Mouse (Mus musculus) liver, embryonic 15.5 days (tissue): Measurements from ENCODE around the gene Tns4. TPM values are rescaled to one million over a fixed set of nuclear protein-coding genes. Genes with fewer than 3 reads are reported as not detected.

Experiments used
- ATAC-seq: fragments of 200-750 bp; cut with Nextera tagmentation; 2 replicates; pipeline ENCODE4 v1.8.0; 2017; ENCODE audit warnings: moderate number of reproducible peaks, mild to moderate bottlenecking, moderate library complexity; ENCODE audit not compliant: insufficient read depth
- H3K27ac ChIP-seq: fragments of 300-500 bp; sonication (generic); replicated peaks from 2 replicates; pipeline ENCODE4 v1.5.1; 2015; ENCODE audit warnings: mild to moderate bottlenecking, inconsistent platforms
- H3K27me3 ChIP-seq: fragments of 300-500 bp; sonication (generic); 2 replicates; pipeline ENCODE4 v1.6.1; 2015; ENCODE audit warnings: mild to moderate bottlenecking, inconsistent platforms
- H3K36me3 ChIP-seq: fragments of 300-500 bp; sonication (generic); replicated peaks from 2 replicates; pipeline ENCODE4 v1.6.1; 2015; ENCODE audit warnings: moderate library complexity, mild to moderate bottlenecking, inconsistent platforms
- H3K4me1 ChIP-seq: fragments of 300-500 bp; sonication (generic); replicated peaks from 2 replicates; pipeline ENCODE4 v1.6.1; 2015; ENCODE audit warnings: inconsistent platforms
- H3K4me2 ChIP-seq: fragments of 300-500 bp; sonication (generic); 2 replicates; pipeline ENCODE4 v1.6.1; 2015; ENCODE audit warnings: moderate library complexity, mild to moderate bottlenecking, inconsistent platforms
- H3K4me3 ChIP-seq: fragments of 300-500 bp; sonication (generic); replicated peaks from 2 replicates; pipeline ENCODE4 v1.5.1; 2015; ENCODE audit warnings: mild to moderate bottlenecking, inconsistent platforms
- H3K9ac ChIP-seq: fragments of 300-500 bp; sonication (generic); 2 replicates; pipeline ENCODE4 v1.6.1; 2015; ENCODE audit warnings: moderate library complexity, mild to moderate bottlenecking, inconsistent platforms
- H3K9me3 ChIP-seq: fragments of 300-500 bp; sonication (generic); replicated peaks from 2 replicates; pipeline ENCODE4 v1.6.1; 2016; ENCODE audit warnings: inconsistent platforms
- WGBS: fragments of 180-500 bp; shearing (Covaris S2); methylation state at CpG from one replicate; pipeline ENCODE4 v1.1.7; 2015; ENCODE audit warnings: mixed read lengths; ENCODE audit not compliant: insufficient replicate concordance; 5-methylcytosine and 5-hydroxymethylcytosine counted together
- polyA plus RNA-seq: library from polyadenylated mRNA; unstranded; fragments of >200 nt; fragmentation: Nextera tagmentation; extraction: Ambion mirVana; gene quantifications from 2 replicates; pipeline ENCODE4 v1.2.1, GENCODE M21; 2015

Gene Tns4
- polyA plus RNA-seq, 1 experiment from 2014 or later = 0.29 TPM

- H3K4me2 ChIP-seq = no peak overlapping the region
- H3K4me3 ChIP-seq = no peak overlapping the region
- no peak for ATAC-seq
- no peaks in the 10 kb centered on the region for H3K9me3 ChIP-seq
- H3K4me1 ChIP-seq = peaks cover 6% of the 10 kb centered on the region
- H3K36me3 ChIP-seq = no peaks in the 10 kb centered on the region
- WGBS = 41% methylated on average over 5 of the region's 5 CpGs
- 0 out of 2 replicates have a peak, but pooled peaks cover 3% of the 10 kb centered on the region for H3K27me3 ChIP-seq
- no peak overlapping the region for H3K9ac ChIP-seq
- H3K27ac ChIP-seq = no peak overlapping the region
Observed at GRCm38 (mm10) chr11:99068455-99068854, 20.7 kb downstream of the Tns4 start.

- Histone ChIP-seq H3K27ac (no peak overlapping the region), H3K4me2 (no peak overlapping the region), H3K27me3 (0 out of 2 replicates have a peak, but pooled peaks cover 3% of the 10 kb centered on the region), H3K9ac (no peak overlapping the region), H3K4me3 (no peak overlapping the region), H3K36me3 (no peaks in the 10 kb centered on the region), H3K4me1 (peaks cover 13% of the 10 kb centered on the region), H3K9me3 (no peaks in the 10 kb centered on the region)
- no peak for ATAC-seq
- WGBS = 66% methylated on average over 8 of the region's 8 CpGs
Observed at GRCm38 (mm10) chr11:99067591-99067990, 21.5 kb downstream of the Tns4 start.

- no peaks in the 10 kb centered on the region for H3K9me3 ChIP-seq
- no peak overlapping the region for H3K9ac ChIP-seq
- ATAC-seq = peak; percentile 20; the same call in 1 of the 2 replicates
- H3K4me2 ChIP-seq = no peak overlapping the region
- H3K4me3 ChIP-seq = no peak overlapping the region
- 12% methylated on average over 2 of the region's 2 CpGs for WGBS
- no peaks in the 10 kb centered on the region for H3K36me3 ChIP-seq
- H3K27ac ChIP-seq = no peak overlapping the region
- peaks cover 13% of the 10 kb centered on the region for H3K4me1 ChIP-seq
- H3K27me3 ChIP-seq = no peaks in the 10 kb centered on the region
Observed at GRCm38 (mm10) chr11:99065979-99066378, 23.1 kb downstream of the Tns4 start.

- WGBS = 56% methylated on average over 3 of the region's 3 CpGs
- no peak for ATAC-seq
- no peaks in the 10 kb centered on the region for H3K36me3 ChIP-seq
- H3K4me2 ChIP-seq = no peak overlapping the region
- H3K9ac ChIP-seq = no peak overlapping the region
- H3K4me3 ChIP-seq = no peak overlapping the region
- H3K9me3 ChIP-seq = no peaks in the 10 kb centered on the region
- peaks cover 13% of the 10 kb centered on the region for H3K4me1 ChIP-seq
- no peaks in the 10 kb centered on the region for H3K27me3 ChIP-seq
- no peak overlapping the region for H3K27ac ChIP-seq
Observed at GRCm38 (mm10) chr11:99065353-99065752, 23.8 kb downstream of the Tns4 start.

GRCm38 (mm10) chr11:99063406-99064131, 25.5 kb downstream of the Tns4 start:
- Histone ChIP-seq H3K4me3 (no peak overlapping the region), H3K9ac (no peak overlapping the region), H3K4me1 (peaks cover 13% of the 10 kb centered on the region), H3K27me3 (no peaks in the 10 kb centered on the region; the same call in 1 of the 2 replicates), H3K9me3 (no peaks in the 10 kb centered on the region), H3K27ac (no peak overlapping the region), H3K36me3 (no peaks in the 10 kb centered on the region), H3K4me2 (no peak overlapping the region)
- WGBS = 41% methylated on average over 8 of the region's 8 CpGs
- ATAC-seq = no peak

- H3K27me3 ChIP-seq = no peaks in the 10 kb centered on the region; the same call in 1 of the 2 replicates
- H3K4me2 ChIP-seq = no peak overlapping the region
- no peak overlapping the region for H3K27ac ChIP-seq
- no peaks in the 10 kb centered on the region for H3K9me3 ChIP-seq
- peaks cover 13% of the 10 kb centered on the region for H3K4me1 ChIP-seq
- no peaks in the 10 kb centered on the region for H3K36me3 ChIP-seq
- no peak overlapping the region for H3K4me3 ChIP-seq
- ATAC-seq = no peak
- H3K9ac ChIP-seq = no peak overlapping the region
- WGBS = 76% methylated on average over 7 of the region's 7 CpGs
Observed at GRCm38 (mm10) chr11:99062661-99063060, 26.4 kb downstream of the Tns4 start.

GRCm38 (mm10) chr11:99060435-99060834, 28.7 kb downstream of the Tns4 start:
- Histone ChIP-seq H3K9me3 (no peaks in the 10 kb centered on the region), H3K4me2 (no peak overlapping the region), H3K27ac (no peak overlapping the region), H3K9ac (no peak overlapping the region), H3K36me3 (no peaks in the 10 kb centered on the region), H3K27me3 (no peaks in the 10 kb centered on the region; the same call in 1 of the 2 replicates), H3K4me1 (peaks cover 12% of the 10 kb centered on the region), H3K4me3 (no peak overlapping the region)
- WGBS = 69% methylated on average over 3 of the region's 3 CpGs
- no peak for ATAC-seq

DNA sequence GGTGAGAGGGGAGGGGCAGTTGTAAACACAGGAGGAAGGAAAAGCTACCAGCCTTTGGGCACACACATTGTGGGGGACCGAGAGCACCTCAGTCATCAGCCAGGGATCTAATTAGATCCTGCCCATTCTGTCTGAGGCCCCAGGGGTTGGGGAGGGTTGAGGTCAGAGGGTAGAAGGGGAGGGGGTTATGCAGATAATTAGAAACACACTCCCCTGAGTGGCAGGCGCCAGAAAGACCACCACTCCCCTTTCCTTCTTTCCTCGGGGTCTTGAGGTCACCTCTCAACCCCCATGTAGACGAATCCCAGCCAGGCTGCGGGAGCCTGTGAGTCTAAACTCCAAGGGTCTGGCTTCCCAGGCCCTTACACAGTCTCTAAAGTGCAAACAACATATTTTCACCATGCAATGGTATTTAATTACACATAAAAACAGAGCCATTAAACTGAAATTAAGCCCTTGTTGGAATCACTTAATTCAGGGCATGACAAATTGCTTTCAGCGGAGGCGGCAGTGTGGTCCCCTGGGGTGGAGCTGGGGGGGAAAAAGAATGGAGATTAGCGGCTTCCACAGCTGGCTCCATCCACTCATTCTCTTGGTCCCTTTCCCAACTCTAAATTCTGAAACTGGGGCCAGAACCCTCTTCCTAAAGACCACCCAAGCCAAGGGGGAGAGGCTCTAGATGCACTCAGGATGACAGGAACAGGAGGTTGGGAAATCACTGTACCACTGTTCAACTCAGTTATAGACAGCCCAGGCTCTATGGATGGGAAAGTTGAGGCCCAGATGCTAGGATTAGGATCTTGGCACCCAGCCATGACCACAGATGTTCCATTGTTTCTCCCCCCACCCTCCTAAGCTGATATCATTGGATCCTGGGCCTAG, 33.3 kb downstream of the Tns4 start:
- Histone ChIP-seq H3K36me3 (peaks cover 16% of the 10 kb centered on the region), H3K4me2 (no peak overlapping the region), H3K4me1 (0 out of 2 replicates have a peak, but pooled peaks cover 11% of the 10 kb centered on the region), H3K27ac (no peak overlapping the region), H3K27me3 (no peaks in the 10 kb centered on the region; the same call in 1 of the 2 replicates), H3K9ac (no peak overlapping the region), H3K4me3 (no peak overlapping the region), H3K9me3 (no peaks in the 10 kb centered on the region)
- ATAC-seq = no peak
- 44% methylated on average over 8 of the region's 8 CpGs for WGBS

GRCm38 (mm10) chr11:99055143-99055542, 34.0 kb downstream of the Tns4 start:
- H3K4me2 ChIP-seq = no peak overlapping the region
- H3K36me3 ChIP-seq = peaks cover 20% of the 10 kb centered on the region
- no peak overlapping the region for H3K27ac ChIP-seq
- H3K4me1 ChIP-seq = 0 out of 2 replicates have a peak, but pooled peaks cover 11% of the 10 kb centered on the region
- no peak overlapping the region for H3K9ac ChIP-seq
- no peaks in the 10 kb centered on the region; the same call in 1 of the 2 replicates for H3K27me3 ChIP-seq
- H3K4me3 ChIP-seq = no peak overlapping the region
- H3K9me3 ChIP-seq = no peaks in the 10 kb centered on the region
- no peak for ATAC-seq
- WGBS = 41% methylated on average over 4 of the region's 4 CpGs

GRCm38 (mm10) chr11:99047643-99048042, 41.5 kb downstream of the Tns4 start:
- H3K9ac ChIP-seq = no peak overlapping the region
- H3K9me3 ChIP-seq = no peaks in the 10 kb centered on the region
- peaks cover 16% of the 10 kb centered on the region for H3K27me3 ChIP-seq
- WGBS = 59% methylated on average over 2 of the region's 2 CpGs
- ATAC-seq = no peak
- no peak overlapping the region for H3K4me2 ChIP-seq
- peaks cover 36% of the 10 kb centered on the region for H3K36me3 ChIP-seq
- no peak overlapping the region for H3K27ac ChIP-seq
- peaks cover 18% of the 10 kb centered on the region for H3K4me1 ChIP-seq
- no peak overlapping the region for H3K4me3 ChIP-seq

DNA sequence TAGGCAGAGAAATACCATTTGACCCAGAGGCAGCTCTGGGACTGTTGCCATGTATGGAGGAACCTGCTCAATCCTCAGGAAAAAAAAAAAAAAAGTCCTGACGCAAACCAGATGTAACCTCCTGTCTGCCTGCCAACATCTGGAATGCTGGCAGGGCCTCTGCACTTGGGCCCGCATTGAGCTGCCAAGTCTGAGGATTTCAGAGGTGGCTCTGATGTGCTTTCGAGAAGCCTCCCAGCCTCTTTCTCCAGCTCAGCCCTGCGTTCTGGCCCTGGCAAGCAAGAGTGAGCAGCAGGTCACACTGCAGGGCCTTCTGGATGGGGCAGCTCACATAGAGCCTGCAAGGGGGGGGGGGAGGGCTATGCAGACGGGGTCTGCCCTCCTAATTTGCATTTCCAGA, 42.0 kb downstream of the Tns4 start:
- peaks cover 33% of the 10 kb centered on the region for H3K36me3 ChIP-seq
- H3K9me3 ChIP-seq = no peaks in the 10 kb centered on the region
- no peak overlapping the region for H3K4me2 ChIP-seq
- no peak overlapping the region for H3K9ac ChIP-seq
- no peak overlapping the region for H3K27ac ChIP-seq
- peaks cover 22% of the 10 kb centered on the region for H3K27me3 ChIP-seq
- ATAC-seq = no peak
- H3K4me3 ChIP-seq = no peak overlapping the region
- 50% methylated on average over 5 of the region's 5 CpGs for WGBS
- peaks cover 18% of the 10 kb centered on the region for H3K4me1 ChIP-seq
